Mouse (Mus musculus) left cerebral cortex, adult 18-20 months (tissue): ENCODE measurements at regions not wholly inside any gene's neighbourhood (a gene's known extent, or its start where the extent isn't known, plus 50 kb on each side); places are given as distances from the start of the nearest gene placed in this dataset.
A peak's percentile ranks its signal among the peaks of the same experiment; 100 is the strongest.

Experiments
- DNase-seq, 2 experiments: peaks; one replicate each; pipeline ENCODE4 v3.0.0; 2021 to 2022; ENCODE audit warnings: low spot score in 2 of 2, mixed read lengths in 1 of 2

GRCm38 (mm10) chr12:26072180-26072579 lies 342.9 kb downstream of the Rnf144a start:
- no peak for DNase-seq

- DNase-seq: peak; percentile 69
Measured at GRCm38 (mm10) chr12:26071610-26072009, 343.4 kb downstream of the Rnf144a start.

GRCm38 (mm10) chr12:26068685-26069008 lies 346.4 kb downstream of the Rnf144a start:
- DNase-seq: no peak

- DNase-seq: no peak
Measured at GRCm38 (mm10) chr12:26067866-26068684, 347.0 kb downstream of the Rnf144a start.

- DNase-seq: no peak
Measured at GRCm38 (mm10) chr12:26060378-26060777, 354.7 kb downstream of the Rnf144a start.

GRCm38 (mm10) chr12:26059090-26059489 lies 356.0 kb downstream of the Rnf144a start:
- DNase-seq: no peak

- DNase-seq: no peak
Measured at GRCm38 (mm10) chr12:26057491-26058054, 357.5 kb downstream of the Rnf144a start.

- no peak for DNase-seq
Measured at GRCm38 (mm10) chr12:26046991-26047390, 368.1 kb downstream of the Rnf144a start.

- no peak for DNase-seq
Measured at GRCm38 (mm10) chr12:26045321-26045720, 369.7 kb downstream of the Rnf144a start.

- peak; percentile 29 to 58 for DNase-seq
Measured at GRCm38 (mm10) chr12:26012951-26013350, 402.1 kb downstream of the Rnf144a start.

GRCm38 (mm10) chr12:25994063-25994462 lies 421.0 kb downstream of the Rnf144a start:
- no peak for DNase-seq

GRCm38 (mm10) chr12:25991801-25992525 lies 423.1 kb downstream of the Rnf144a start:
- DNase-seq: no peak

GRCm38 (mm10) chr12:25982545-25982944 lies 432.5 kb downstream of the Rnf144a start:
- DNase-seq: peak in 1 of 2 experiments; percentile 26

- no peak for DNase-seq
Measured at GRCm38 (mm10) chr12:25978335-25978734, 436.7 kb downstream of the Rnf144a start.

- no peak for DNase-seq
Measured at GRCm38 (mm10) chr12:25958584-25958983, 456.5 kb downstream of the Rnf144a start.

GRCm38 (mm10) chr12:25957547-25957946 lies 457.5 kb downstream of the Rnf144a start:
- no peak for DNase-seq

GRCm38 (mm10) chr12:25947107-25947506 lies 467.9 kb downstream of the Rnf144a start:
- no peak for DNase-seq

- no peak for DNase-seq
Measured at GRCm38 (mm10) chr12:25946121-25946520, 468.9 kb downstream of the Rnf144a start.

- DNase-seq: no peak
Measured at GRCm38 (mm10) chr12:25938856-25939255, 476.2 kb downstream of the Rnf144a start.

- no peak for DNase-seq
Measured at GRCm38 (mm10) chr12:25934946-25935345, 480.1 kb downstream of the Rnf144a start.

GRCm38 (mm10) chr12:25934526-25934925 lies 480.5 kb downstream of the Rnf144a start:
- no peak for DNase-seq

GRCm38 (mm10) chr12:25926367-25926766 lies 488.7 kb downstream of the Rnf144a start:
- DNase-seq: no peak
